Comparison of ENCODE assay signal across 11 mouse cellular contexts in genomic region chr12:52834781-52835279, GRCm38 (mm10).
DNase-seq lines count a peak whose midpoint lies in the region; ATAC-seq and TF ChIP-seq lines count a peak whose summit lies in the region.
"Had no signal": no experiment of that assay in that cellular context is flagged by ENCODE, and none has a peak within 500 bp of the region (broad histone marks: within the 10 kb centered on the region; RNA-seq: fewer than 3 reads in every experiment).

No protein-coding gene starts in this region.

- DNase-seq in kidney, postnatal 0 days (ENCODE audit: low spot score) = peak; percentile 31
- no peak for DNase-seq in embryo, embryonic 10 days (ENCODE audit: low spot score)
- no peak for DNase-seq in kidney, adult 9 months
- DNase-seq: kidney, postnatal 25 days; lung, adult 2 months; right cerebral cortex, postnatal 25 days had no signal

- no peak overlapping the region for H3K27ac ChIP-seq in kidney, postnatal 0 days
- H3K27ac ChIP-seq in kidney, embryonic 14.5 days (ENCODE audit: low read depth, low read length) = no peak overlapping the region
- peak overlapping the region; percentile 64 for H3K27ac ChIP-seq in forebrain, embryonic 15.5 days (replicated peaks)
- H3K27ac ChIP-seq in hindbrain, embryonic 16.5 days (ENCODE audit: low read depth, low read length) = peak overlapping the region; percentile 68
- H3K27ac ChIP-seq in neural tube, embryonic 13.5 days (replicated peaks) = peak overlapping the region; percentile 83

- H3K4me1 ChIP-seq in kidney, postnatal 0 days (replicated peaks; ENCODE audit: insufficient read depth, low read length) = 0 out of 2 replicates have a peak, but pooled peaks cover 7% of the 10 kb centered on the region
- H3K4me1 ChIP-seq in kidney, embryonic 14.5 days (ENCODE audit: control insufficient read depth, insufficient read depth, low read length) = peaks cover 10% of the 10 kb centered on the region; the same call in 1 of the 2 replicates
- H3K4me1 ChIP-seq in forebrain, embryonic 15.5 days = peaks cover 44% of the 10 kb centered on the region
- peaks cover 30% of the 10 kb centered on the region for H3K4me1 ChIP-seq in hindbrain, embryonic 16.5 days (ENCODE audit: control insufficient read depth, insufficient read depth, low read depth, low read length)
- peaks cover 49% of the 10 kb centered on the region for H3K4me1 ChIP-seq in neural tube, embryonic 13.5 days (replicated peaks)

- H3K27me3 ChIP-seq in kidney, postnatal 0 days (ENCODE audit: insufficient read depth, low read length) = no peaks in the 10 kb centered on the region
- no peaks in the 10 kb centered on the region for H3K27me3 ChIP-seq in kidney, embryonic 14.5 days (ENCODE audit: control insufficient read depth, insufficient read depth, low read length)
- no peaks in the 10 kb centered on the region for H3K27me3 ChIP-seq in forebrain, embryonic 15.5 days
- no peaks in the 10 kb centered on the region for H3K27me3 ChIP-seq in hindbrain, embryonic 16.5 days (replicated peaks; ENCODE audit: control insufficient read depth, insufficient read depth, low read length)
- no peaks in the 10 kb centered on the region for H3K27me3 ChIP-seq in neural tube, embryonic 13.5 days

- ATAC-seq in kidney, postnatal 0 days (replicated peaks; ENCODE audit: low FRiP score, low read depth) = no peak
- ATAC-seq in kidney, embryonic 14.5 days (ENCODE audit: low FRiP score, low TSS enrichment) = no peak
- peak; percentile 27; the same call in 1 of the 2 replicates for ATAC-seq in forebrain, embryonic 15.5 days (replicated peaks)
- ATAC-seq in hindbrain, embryonic 16.5 days = peak; percentile 32; the same call in 1 of the 2 replicates
- peak; percentile 66 for ATAC-seq in neural tube, embryonic 13.5 days (ENCODE audit: low read depth)
- no peak for ATAC-seq in CD4-positive, CD25-positive, alpha-beta regulatory T cell, adult 4 months

- TF ChIP-seq CTCF in kidney, postnatal 0 days (IDR thresholded peaks at IDR 0.05; ENCODE audit: low read depth) = no peak

- H3K4me2 ChIP-seq in kidney, postnatal 0 days (ENCODE audit: low read length) = no peak overlapping the region
- no peak overlapping the region for H3K4me2 ChIP-seq in kidney, embryonic 14.5 days (replicated peaks; ENCODE audit: low read depth, low read length)
- peak overlapping the region; percentile 24; the same call in 1 of the 2 replicates for H3K4me2 ChIP-seq in forebrain, embryonic 15.5 days (replicated peaks)
- H3K4me2 ChIP-seq in hindbrain, embryonic 16.5 days (ENCODE audit: low read length) = no peak overlapping the region
- peak overlapping the region; percentile 21 for H3K4me2 ChIP-seq in neural tube, embryonic 13.5 days

- WGBS in kidney, postnatal 0 days = 42% methylated on average over 6 of the region's 6 CpGs
- WGBS in kidney, embryonic 14.5 days = 57% methylated on average over 6 of the region's 6 CpGs
- 16% methylated on average over 6 of the region's 6 CpGs for WGBS in forebrain, embryonic 15.5 days
- 20% methylated on average over 6 of the region's 6 CpGs for WGBS in hindbrain, embryonic 16.5 days
- WGBS in neural tube, embryonic 13.5 days = 38% methylated on average over 6 of the region's 6 CpGs

- H3K9me3 ChIP-seq in kidney, postnatal 0 days (replicated peaks; ENCODE audit: low read length) = no peaks in the 10 kb centered on the region
- H3K9me3 ChIP-seq in kidney, embryonic 14.5 days (ENCODE audit: control insufficient read depth, low read length) = no peaks in the 10 kb centered on the region
- no peaks in the 10 kb centered on the region for H3K9me3 ChIP-seq in forebrain, embryonic 15.5 days
- no peaks in the 10 kb centered on the region for H3K9me3 ChIP-seq in hindbrain, embryonic 16.5 days (ENCODE audit: control insufficient read depth, low read length)
- no peaks in the 10 kb centered on the region for H3K9me3 ChIP-seq in neural tube, embryonic 13.5 days

- no peaks in the 10 kb centered on the region for H3K36me3 ChIP-seq in kidney, postnatal 0 days (ENCODE audit: insufficient read depth, low read length)
- H3K36me3 ChIP-seq in kidney, embryonic 14.5 days (ENCODE audit: control insufficient read depth, insufficient read depth, low read length) = no peaks in the 10 kb centered on the region
- H3K36me3 ChIP-seq in forebrain, embryonic 15.5 days = no peaks in the 10 kb centered on the region
- H3K36me3 ChIP-seq in hindbrain, embryonic 16.5 days (ENCODE audit: control insufficient read depth, insufficient read depth, low read length) = no peaks in the 10 kb centered on the region
- peaks cover 5% of the 10 kb centered on the region; the same call in 1 of the 2 replicates for H3K36me3 ChIP-seq in neural tube, embryonic 13.5 days

- H3K4me3 ChIP-seq in kidney, postnatal 0 days (replicated peaks; ENCODE audit: low read depth, low read length) = no peak overlapping the region
- H3K4me3 ChIP-seq in kidney, embryonic 14.5 days (ENCODE audit: low read length) = no peak overlapping the region
- H3K4me3 ChIP-seq in forebrain, embryonic 15.5 days = no peak overlapping the region
- no peak overlapping the region for H3K4me3 ChIP-seq in hindbrain, embryonic 16.5 days (ENCODE audit: low read length)
- H3K4me3 ChIP-seq in neural tube, embryonic 13.5 days = no peak overlapping the region

- no peak overlapping the region for H3K9ac ChIP-seq in kidney, postnatal 0 days (ENCODE audit: low read depth, low read length)
- no peak overlapping the region for H3K9ac ChIP-seq in kidney, embryonic 14.5 days (ENCODE audit: low read depth, low read length)
- no peak overlapping the region for H3K9ac ChIP-seq in forebrain, embryonic 15.5 days (replicated peaks)
- H3K9ac ChIP-seq in hindbrain, embryonic 16.5 days (ENCODE audit: low read depth, low read length) = peak overlapping the region; percentile 15; the same call in 1 of the 2 replicates
- H3K9ac ChIP-seq in neural tube, embryonic 13.5 days = 0 out of 2 replicates have a peak overlapping the region, but pooled peaks have one; percentile 27

Comparison
In these comparisons a context has a peak if more than half of its experiments do, and no peak if none do; other contexts are left out.
1. ATAC-seq: peak in forebrain, embryonic 15.5 days (single experiment), hindbrain, embryonic 16.5 days (single experiment) and neural tube, embryonic 13.5 days (single experiment); none in kidney, postnatal 0 days (single experiment), kidney, embryonic 14.5 days (single experiment) and CD4-positive, CD25-positive, alpha-beta regulatory T cell, adult 4 months (single experiment).
2. H3K27ac ChIP-seq: peak in forebrain, embryonic 15.5 days (single experiment), hindbrain, embryonic 16.5 days (single experiment) and neural tube, embryonic 13.5 days (single experiment); none in kidney, postnatal 0 days (single experiment) and kidney, embryonic 14.5 days (single experiment).
3. H3K4me2 ChIP-seq: peak in forebrain, embryonic 15.5 days (single experiment) and neural tube, embryonic 13.5 days (single experiment); none in kidney, postnatal 0 days (single experiment), kidney, embryonic 14.5 days (single experiment) and hindbrain, embryonic 16.5 days (single experiment).
4. H3K9ac ChIP-seq: peak in hindbrain, embryonic 16.5 days (single experiment) and neural tube, embryonic 13.5 days (single experiment); none in kidney, postnatal 0 days (single experiment), kidney, embryonic 14.5 days (single experiment) and forebrain, embryonic 15.5 days (single experiment).